Mouse (Mus musculus) embryonic facial prominence, embryonic 15.5 days (tissue): Measurements from ENCODE around the gene Sorcs3. TPM values are rescaled to one million over a fixed set of nuclear protein-coding genes. Genes with fewer than 3 reads are reported as not detected.

Source experiments
- ATAC-seq: fragments of 200-750 bp; cut with Nextera tagmentation; 2 replicates; pipeline ENCODE4 v1.8.0; 2017; ENCODE audit warnings: low read depth, moderate TSS enrichment; ENCODE audit not compliant: insufficient number of reproducible peaks, low FRiP score, low TSS enrichment
- H3K27ac ChIP-seq: fragments of 300-500 bp; sonication (generic); replicated peaks from 2 replicates; pipeline ENCODE4 v1.5.1; 2015; ENCODE audit warnings: mild to moderate bottlenecking, inconsistent platforms
- H3K27me3 ChIP-seq: fragments of 300-500 bp; sonication (generic); 2 replicates; pipeline ENCODE4 v1.6.1; 2015; ENCODE audit warnings: inconsistent platforms
- H3K36me3 ChIP-seq: fragments of 300-500 bp; sonication (generic); 2 replicates; pipeline ENCODE4 v1.6.1; 2015; ENCODE audit warnings: mild to moderate bottlenecking, inconsistent platforms
- H3K4me1 ChIP-seq: fragments of 300-500 bp; sonication (generic); 2 replicates; pipeline ENCODE4 v1.6.1; 2015; ENCODE audit warnings: inconsistent platforms
- H3K4me2 ChIP-seq: fragments of 300-500 bp; sonication (generic); replicated peaks from 2 replicates; pipeline ENCODE4 v1.6.1; 2015; ENCODE audit warnings: mild to moderate bottlenecking, inconsistent platforms
- H3K4me3 ChIP-seq: fragments of 300-500 bp; sonication (generic); replicated peaks from 2 replicates; pipeline ENCODE4 v1.5.1; 2015; ENCODE audit warnings: mild to moderate bottlenecking, inconsistent platforms
- H3K9ac ChIP-seq: fragments of 300-500 bp; sonication (generic); 2 replicates; pipeline ENCODE4 v1.6.1; 2015; ENCODE audit warnings: inconsistent platforms
- H3K9me3 ChIP-seq: fragments of 300-500 bp; sonication (generic); replicated peaks from 2 replicates; pipeline ENCODE4 v1.6.1; 2016; ENCODE audit warnings: inconsistent platforms
- WGBS: fragments of 180-500 bp; shearing (Covaris S2); methylation state at CpG from one replicate; pipeline ENCODE4 v1.1.7; 2015; 5-methylcytosine and 5-hydroxymethylcytosine counted together
- polyA plus RNA-seq: library from polyadenylated mRNA; unstranded; fragments of >200 nt; fragmentation: Nextera tagmentation; extraction: Ambion mirVana; gene quantifications from 2 replicates; pipeline ENCODE4 v1.2.1, GENCODE M21; 2015

The Sorcs3 gene
- polyA plus RNA-seq, 1 experiment from 2014 or later: 1.1 TPM

DNA sequence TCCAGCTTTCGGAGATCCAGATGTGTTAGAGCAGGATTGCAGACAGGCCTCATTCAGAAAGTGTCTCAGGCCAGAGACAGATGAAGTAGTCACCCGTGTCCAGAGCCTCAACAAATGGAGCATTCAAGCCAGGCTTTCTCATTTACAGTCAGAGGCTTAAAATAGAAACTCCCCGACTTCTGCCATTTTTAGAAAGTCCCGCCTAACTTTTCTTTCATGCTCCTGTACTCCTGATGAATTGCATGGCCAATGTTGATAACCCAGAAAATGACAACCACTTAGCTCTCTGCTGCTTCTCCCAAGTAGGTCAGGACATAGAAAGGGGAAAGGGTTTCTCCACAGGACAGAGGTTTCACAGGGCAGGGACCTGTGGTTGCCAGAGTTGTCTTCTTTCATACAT is 261.6 kb downstream of the Sorcs3 start:
- 55% methylated on average over 4 of the region's 4 CpGs for WGBS
- no peak overlapping the region for H3K27ac ChIP-seq

DNA sequence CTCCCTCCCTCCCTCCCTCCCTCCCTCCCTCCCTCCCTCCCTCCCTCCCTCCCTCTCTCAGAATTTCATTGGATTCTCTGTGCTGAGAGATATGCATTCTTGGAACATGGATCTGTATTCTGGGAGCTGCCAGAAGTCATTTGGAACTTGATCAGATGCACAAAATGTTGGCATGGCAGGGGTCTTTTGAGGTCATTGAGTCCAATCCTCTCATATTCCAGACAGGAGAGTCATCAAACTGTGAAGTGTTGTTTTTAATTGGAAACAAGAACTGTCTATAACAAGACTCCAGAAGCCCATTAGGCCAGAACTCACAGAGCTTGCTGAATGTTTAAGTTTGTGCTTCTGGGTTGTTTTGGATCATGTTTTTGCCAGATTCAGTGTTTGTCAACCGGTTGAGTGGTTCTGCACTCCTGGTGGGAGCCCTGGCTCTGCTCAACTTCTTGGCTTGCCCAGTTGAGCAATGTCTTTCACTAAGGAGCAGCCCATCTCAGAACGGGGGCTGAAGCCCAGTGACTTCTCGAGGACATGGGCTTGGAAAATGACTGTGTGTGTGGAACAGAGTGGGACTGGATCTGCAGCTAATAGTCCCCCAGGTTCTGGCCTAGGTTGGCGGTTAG is 264.1 kb downstream of the Sorcs3 start:
- Histone ChIP-seq H3K4me3 (no peak overlapping the region), H3K4me1 (no peaks in the 10 kb centered on the region), H3K4me2 (no peak overlapping the region), H3K9ac (no peak overlapping the region), H3K27ac (no peak overlapping the region), H3K27me3 (no peaks in the 10 kb centered on the region), H3K36me3 (no peaks in the 10 kb centered on the region), H3K9me3 (no peaks in the 10 kb centered on the region)
- WGBS: 82% methylated on average over 4 of the region's 4 CpGs
- no peak for ATAC-seq

More for the DNA sequence above, 261.6 kb downstream of the Sorcs3 start:
- Histone ChIP-seq H3K9me3 (no peaks in the 10 kb centered on the region), H3K9ac (no peak overlapping the region), H3K4me3 (no peak overlapping the region), H3K27me3 (no peaks in the 10 kb centered on the region), H3K4me1 (no peaks in the 10 kb centered on the region), H3K4me2 (no peak overlapping the region), H3K36me3 (no peaks in the 10 kb centered on the region)
- ATAC-seq: no peak

DNA sequence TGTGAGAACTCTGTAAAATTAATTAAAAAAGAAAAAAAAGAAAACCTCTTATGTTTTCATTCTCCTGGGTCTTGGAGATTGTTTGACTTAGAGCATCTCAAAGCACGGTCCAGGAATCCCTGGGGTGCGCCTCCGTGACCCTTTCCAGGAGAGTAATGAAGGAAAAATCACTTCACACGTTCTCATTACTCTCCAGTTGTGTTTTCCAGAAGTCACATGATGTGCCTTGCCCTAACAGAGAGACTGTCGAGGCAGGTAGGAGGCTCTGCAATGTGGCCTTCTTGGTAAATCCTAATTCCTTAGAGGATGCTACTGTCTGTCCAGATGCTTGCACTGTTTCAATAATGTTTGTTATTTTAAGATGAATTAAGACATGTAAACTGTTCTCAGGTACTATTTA is 266.1 kb downstream of the Sorcs3 start:
- Histone ChIP-seq H3K36me3 (no peaks in the 10 kb centered on the region), H3K4me1 (no peaks in the 10 kb centered on the region), H3K4me3 (no peak overlapping the region), H3K4me2 (no peak overlapping the region), H3K27ac (no peak overlapping the region), H3K9ac (no peak overlapping the region), H3K9me3 (no peaks in the 10 kb centered on the region), H3K27me3 (no peaks in the 10 kb centered on the region)
- 48% methylated on average over 5 of the region's 5 CpGs for WGBS
- no peak for ATAC-seq

DNA sequence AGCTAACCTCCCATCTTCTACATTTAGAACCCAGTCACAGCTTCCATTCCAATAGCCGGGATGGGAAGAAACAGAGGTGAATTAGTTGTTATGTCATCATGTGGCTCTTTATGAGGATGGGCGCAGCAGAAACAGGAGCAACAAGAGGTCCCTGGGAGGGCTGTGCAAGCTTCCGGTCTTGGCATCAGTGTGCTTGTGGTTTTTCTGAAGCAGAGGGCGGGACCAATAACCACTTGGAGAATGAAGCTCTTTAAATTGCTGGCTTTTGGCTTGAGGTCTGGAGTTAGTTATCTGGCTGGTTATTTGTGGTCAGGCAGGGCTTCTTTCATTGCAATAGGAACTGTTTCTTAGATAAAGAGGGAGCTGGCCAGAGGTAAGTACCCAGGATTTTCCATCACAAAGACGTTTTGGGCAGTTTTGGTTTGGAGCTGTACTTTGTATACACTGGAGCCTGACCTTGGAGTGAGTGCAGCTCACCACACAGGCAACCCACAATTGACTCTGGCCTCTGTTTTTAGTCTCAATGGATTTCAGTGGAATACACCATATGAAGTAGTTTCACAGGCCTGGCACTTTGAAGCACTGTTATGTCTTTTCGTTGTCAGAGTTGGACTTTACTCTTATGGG is 270.1 kb downstream of the Sorcs3 start:
- Histone ChIP-seq H3K27ac (no peak overlapping the region), H3K27me3 (no peaks in the 10 kb centered on the region), H3K9ac (no peak overlapping the region), H3K36me3 (no peaks in the 10 kb centered on the region), H3K4me2 (no peak overlapping the region), H3K4me1 (no peaks in the 10 kb centered on the region), H3K4me3 (no peak overlapping the region), H3K9me3 (no peaks in the 10 kb centered on the region)
- ATAC-seq: peak; percentile 78; the same call in 1 of the 2 replicates
- 35% methylated on average over 6 of the region's 6 CpGs for WGBS

DNA sequence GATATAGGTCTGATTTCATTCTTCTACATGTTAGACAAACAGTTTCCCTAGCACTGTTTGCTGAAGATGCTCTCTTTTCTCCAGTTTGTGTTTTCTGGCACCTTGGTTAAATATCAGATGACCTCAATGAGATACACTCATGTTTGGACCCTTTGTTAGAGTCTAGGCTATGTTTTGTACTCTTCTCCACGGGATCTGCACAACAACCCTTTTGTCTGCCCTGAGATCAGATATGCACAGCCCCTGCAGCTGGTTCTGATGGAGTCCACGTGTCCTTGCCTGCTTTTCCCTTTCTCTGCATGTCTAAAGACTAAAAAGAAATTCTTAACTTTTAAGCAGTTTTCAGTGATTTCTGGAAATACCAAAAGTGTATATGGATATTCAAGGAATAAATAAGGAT is 273.0 kb downstream of the Sorcs3 start:
- H3K4me2 ChIP-seq: no peak overlapping the region
- no peaks in the 10 kb centered on the region for H3K9me3 ChIP-seq
- H3K4me1 ChIP-seq: no peaks in the 10 kb centered on the region
- H3K4me3 ChIP-seq: no peak overlapping the region
- ATAC-seq: no peak
- 18% methylated on average over 2 of the region's 2 CpGs for WGBS
- no peak overlapping the region for H3K9ac ChIP-seq
- no peak overlapping the region for H3K27ac ChIP-seq
- no peaks in the 10 kb centered on the region for H3K27me3 ChIP-seq
- H3K36me3 ChIP-seq: no peaks in the 10 kb centered on the region

DNA sequence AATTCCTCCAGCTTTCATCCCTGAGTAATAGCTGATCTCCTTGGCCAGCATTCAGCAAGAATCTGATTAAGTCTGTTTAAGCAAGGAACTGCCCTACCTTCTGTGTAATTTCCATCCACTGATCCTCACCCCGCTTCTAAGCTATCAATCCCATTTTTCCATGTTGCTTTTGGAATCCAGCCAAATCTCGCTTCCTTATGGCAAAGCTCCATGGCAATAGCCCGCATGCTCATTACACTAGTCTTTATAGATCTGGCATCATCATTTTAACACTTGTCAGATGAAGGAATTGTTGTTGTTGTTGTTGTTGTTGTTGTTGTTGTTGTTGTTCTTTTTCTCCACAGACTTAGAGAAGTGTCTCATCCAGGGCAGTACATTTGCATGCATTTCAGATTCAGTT is 277.1 kb downstream of the Sorcs3 start:
- no peak for ATAC-seq
- Histone ChIP-seq H3K4me1 (no peaks in the 10 kb centered on the region), H3K4me2 (no peak overlapping the region), H3K27me3 (no peaks in the 10 kb centered on the region), H3K9ac (no peak overlapping the region), H3K9me3 (no peaks in the 10 kb centered on the region), H3K36me3 (no peaks in the 10 kb centered on the region), H3K4me3 (no peak overlapping the region), H3K27ac (no peak overlapping the region)
- WGBS: 43% methylated on average over 3 of the region's 3 CpGs

DNA sequence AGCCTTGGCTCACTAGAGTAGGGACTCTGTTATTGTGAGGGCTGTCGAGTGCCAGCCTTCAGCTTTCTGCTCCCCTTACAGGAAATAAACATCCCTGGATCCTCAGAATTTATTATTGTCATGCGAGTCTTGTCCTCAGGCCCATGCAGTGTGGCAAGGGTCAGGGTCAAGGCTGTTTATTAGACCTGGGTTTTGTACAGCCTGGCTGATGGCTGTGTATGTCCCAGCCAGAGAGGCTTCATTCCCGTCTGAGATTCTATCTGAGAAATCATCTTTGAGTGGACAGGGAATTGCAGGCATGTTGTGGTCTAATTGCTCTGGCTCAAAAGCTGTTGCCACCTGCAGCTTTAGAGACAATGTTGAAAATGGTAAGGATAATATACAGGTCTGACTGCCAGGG is 285.3 kb downstream of the Sorcs3 start:
- Histone ChIP-seq H3K36me3 (no peaks in the 10 kb centered on the region), H3K9me3 (no peaks in the 10 kb centered on the region)

DNA sequence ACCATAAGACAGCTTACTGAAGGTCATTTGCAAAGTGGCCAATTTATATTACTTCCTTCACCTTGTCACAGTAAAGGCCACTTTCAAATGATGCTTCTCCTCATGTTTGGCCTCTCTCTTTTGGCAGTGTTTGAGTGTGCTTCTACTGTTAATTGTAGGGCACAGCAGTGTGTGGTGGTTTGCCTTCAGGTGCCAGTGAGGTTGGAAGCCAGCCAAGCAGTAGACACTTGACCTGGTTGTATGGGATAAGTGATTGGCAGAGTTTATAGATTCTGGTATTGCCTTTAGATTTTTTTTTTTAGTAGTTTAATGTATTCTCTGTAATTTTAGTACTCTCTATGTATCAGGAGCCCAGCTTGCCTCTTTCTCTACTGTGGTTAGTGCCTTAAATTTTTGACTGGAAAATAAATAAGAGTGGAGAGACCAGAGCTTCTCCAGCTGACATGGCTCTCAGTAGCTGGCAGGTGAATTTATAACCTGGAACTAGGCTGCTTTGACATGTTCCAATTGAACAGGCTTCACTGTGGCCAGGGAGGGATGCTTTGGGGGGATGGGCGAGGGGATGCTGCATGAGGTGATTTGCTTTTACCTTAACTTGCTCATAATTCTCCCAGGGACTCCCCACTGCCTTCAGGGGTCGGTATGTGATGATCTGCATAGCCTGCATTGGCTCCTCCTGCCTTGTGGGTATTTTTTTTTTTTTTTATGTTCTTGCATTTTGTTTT is 298.2 kb downstream of the Sorcs3 start:
- no peaks in the 10 kb centered on the region for H3K4me1 ChIP-seq
- H3K4me3 ChIP-seq: no peak overlapping the region
- ATAC-seq: no peak
- no peak overlapping the region for H3K27ac ChIP-seq
- H3K36me3 ChIP-seq: no peaks in the 10 kb centered on the region
- H3K4me2 ChIP-seq: no peak overlapping the region
- no peaks in the 10 kb centered on the region for H3K27me3 ChIP-seq
- H3K9ac ChIP-seq: no peak overlapping the region
- no peaks in the 10 kb centered on the region for H3K9me3 ChIP-seq
- WGBS: 54% methylated on average over 2 of the region's 2 CpGs

More for the DNA sequence above, 285.3 kb downstream of the Sorcs3 start:
- Histone ChIP-seq H3K4me2 (no peak overlapping the region), H3K27ac (no peak overlapping the region), H3K27me3 (no peaks in the 10 kb centered on the region), H3K4me3 (no peak overlapping the region), H3K9ac (no peak overlapping the region), H3K4me1 (no peaks in the 10 kb centered on the region)
- WGBS: 61% methylated on average over 3 of the region's 3 CpGs
- no peak for ATAC-seq

DNA sequence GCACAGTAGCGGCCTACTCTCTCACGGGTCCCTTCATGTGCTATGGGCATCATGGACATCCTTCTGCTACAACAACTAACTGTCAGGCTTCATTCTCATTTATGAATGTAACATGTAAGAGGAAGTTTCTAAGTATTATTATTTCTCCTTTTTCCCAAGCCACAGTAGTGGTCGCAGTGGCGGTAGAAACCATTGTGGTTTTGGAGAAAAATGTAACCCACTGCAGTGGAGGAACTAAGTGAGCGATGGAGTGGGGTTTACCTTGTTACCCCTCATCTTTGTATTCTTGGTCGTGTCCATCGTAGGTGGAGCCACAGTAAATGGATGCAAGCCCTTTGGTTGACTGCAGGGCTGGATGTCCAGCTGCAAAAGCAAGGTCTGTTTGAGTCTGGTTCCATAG is 318.0 kb downstream of the Sorcs3 start:
- Histone ChIP-seq H3K4me1 (no peaks in the 10 kb centered on the region), H3K27ac (no peak overlapping the region), H3K4me2 (no peak overlapping the region), H3K36me3 (no peaks in the 10 kb centered on the region), H3K27me3 (no peaks in the 10 kb centered on the region), H3K9me3 (no peaks in the 10 kb centered on the region), H3K9ac (no peak overlapping the region), H3K4me3 (no peak overlapping the region)
- ATAC-seq: no peak
- WGBS: 91% methylated on average over 7 of the region's 7 CpGs

DNA sequence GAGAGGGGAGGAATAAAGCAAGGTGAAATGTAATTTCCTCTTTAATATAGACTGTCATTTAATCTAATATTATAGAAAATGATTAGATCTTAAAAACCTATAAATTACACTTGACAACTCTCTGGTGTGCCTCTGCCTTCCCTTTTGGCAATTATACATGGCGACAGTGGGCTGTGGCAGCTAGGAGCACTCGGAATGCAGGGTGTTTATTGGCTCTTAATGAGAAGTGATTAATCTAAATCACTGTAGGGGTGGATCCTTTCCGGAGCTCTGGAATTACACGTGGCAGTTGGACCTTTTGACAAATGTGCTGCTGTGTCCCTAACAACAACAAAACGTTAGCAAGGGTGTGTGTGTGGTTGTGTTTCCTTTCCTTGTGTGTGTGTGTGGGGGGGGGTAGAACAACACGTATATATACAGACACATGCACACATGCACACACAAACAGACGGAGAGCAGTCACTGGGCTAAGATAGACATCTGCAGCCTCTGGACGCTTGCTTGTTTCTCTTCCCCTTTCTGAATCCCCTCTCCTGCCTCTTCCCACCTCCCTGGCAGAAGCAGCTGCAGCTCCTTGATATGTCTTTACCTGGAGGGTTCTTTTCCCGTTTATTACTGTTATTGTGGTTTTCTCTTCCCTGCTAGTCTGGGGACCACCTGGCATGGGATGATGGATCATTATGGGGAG is 318.8 kb downstream of the Sorcs3 start:
- Histone ChIP-seq H3K4me2 (no peak overlapping the region), H3K27ac (no peak overlapping the region), H3K27me3 (no peaks in the 10 kb centered on the region), H3K4me3 (no peak overlapping the region), H3K9me3 (no peaks in the 10 kb centered on the region), H3K36me3 (no peaks in the 10 kb centered on the region), H3K9ac (no peak overlapping the region), H3K4me1 (no peaks in the 10 kb centered on the region)
- WGBS: 59% methylated on average over 9 of the region's 9 CpGs
- no peak for ATAC-seq

DNA sequence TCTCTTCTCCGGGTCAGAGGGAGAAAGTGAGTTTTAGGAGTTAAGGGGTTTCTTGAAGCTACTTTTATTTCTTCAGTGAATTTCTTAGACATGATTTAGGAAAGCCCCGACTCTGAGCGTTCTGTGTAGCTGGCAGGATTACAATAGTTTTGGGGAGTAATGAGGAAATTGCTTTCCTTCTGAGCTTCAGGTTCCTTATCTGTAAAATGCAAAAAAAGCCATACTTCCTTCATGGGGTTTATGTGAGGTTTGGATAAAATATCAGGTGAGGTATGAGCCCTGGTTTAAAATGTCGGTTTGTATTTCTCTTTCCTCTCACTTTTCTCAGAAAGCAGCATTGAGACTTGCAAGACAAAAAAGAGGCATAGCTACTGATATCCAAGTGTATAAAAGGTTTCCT is 327.8 kb downstream of the Sorcs3 start:
- WGBS: 75% methylated on average over 4 of the region's 4 CpGs
- Histone ChIP-seq H3K4me3 (no peak overlapping the region), H3K9me3 (no peaks in the 10 kb centered on the region), H3K27ac (no peak overlapping the region), H3K4me2 (no peak overlapping the region), H3K36me3 (no peaks in the 10 kb centered on the region), H3K9ac (no peak overlapping the region), H3K27me3 (no peaks in the 10 kb centered on the region), H3K4me1 (no peaks in the 10 kb centered on the region)
- ATAC-seq: no peak
